Mouse (Mus musculus) hindbrain, embryonic 16.5 days (tissue): ENCODE data around the gene Fam216b. TPM values are rescaled to one million over a fixed set of nuclear protein-coding genes. Genes with fewer than 3 reads are reported as not detected.

Source experiments
- polyA plus RNA-seq: library from polyadenylated mRNA; unstranded; fragments of >200 nt; fragmentation: Nextera tagmentation; extraction: Ambion mirVana; gene quantifications from 2 replicates; pipeline ENCODE4 v1.2.1, GENCODE M21; 2015

Fam216b gene
- polyA plus RNA-seq, 1 experiment from 2014 or later, result 2.5 TPM

Other genes with a start within 250 kb of the Fam216b start
- gene Dnajc15, start 213.9 kb downstream of the Fam216b start, polyA plus RNA-seq, result 80.2 and 97.4 TPM in 2 replicates
- gene Epsti1, start 184.8 kb downstream of the Fam216b start, polyA plus RNA-seq, result 0.19 and 0.34 TPM in 2 replicates
- gene Tnfsf11, start 219.0 kb upstream of the Fam216b start, polyA plus RNA-seq, result 0.09 TPM in 1 of 2 replicates, not detected in the other